Mouse (Mus musculus): ENCODE measurements around the gene Ins2.

The Ins2 gene

DNA sequence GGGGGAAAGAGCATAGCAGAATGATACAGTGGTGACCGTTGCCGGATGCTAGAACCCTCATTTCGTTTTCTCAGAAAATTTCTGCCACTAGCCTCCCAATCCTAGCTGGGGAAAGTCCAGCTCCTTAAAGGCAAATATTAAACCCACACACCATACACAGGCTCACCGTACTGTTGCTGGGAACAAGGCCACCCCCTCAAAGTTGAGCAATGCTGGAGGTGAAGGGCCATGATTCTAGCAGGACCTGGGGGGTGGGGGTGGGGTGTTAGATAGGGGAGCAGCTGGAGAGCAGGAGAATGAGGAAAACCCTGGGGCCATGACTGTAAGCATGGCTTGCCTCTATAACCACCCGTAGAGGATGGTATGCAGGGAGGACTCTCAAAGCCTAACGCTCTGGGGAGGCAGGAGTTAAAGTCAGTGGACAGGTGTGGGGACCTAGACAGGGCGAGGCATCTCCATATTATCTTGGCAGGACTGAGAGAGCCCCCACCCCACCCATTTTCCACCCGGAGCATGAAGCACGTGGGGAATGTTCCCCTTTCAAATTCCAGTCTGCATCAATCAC lies 78.6 kb downstream of the Ins2 start:
- in situ Hi-C loops (cut with MseI, MboI): loop anchor here (5.0 kb wide), 1 partner anchor 142 kb away; no protein-coding TSS in a partner anchor

DNA sequence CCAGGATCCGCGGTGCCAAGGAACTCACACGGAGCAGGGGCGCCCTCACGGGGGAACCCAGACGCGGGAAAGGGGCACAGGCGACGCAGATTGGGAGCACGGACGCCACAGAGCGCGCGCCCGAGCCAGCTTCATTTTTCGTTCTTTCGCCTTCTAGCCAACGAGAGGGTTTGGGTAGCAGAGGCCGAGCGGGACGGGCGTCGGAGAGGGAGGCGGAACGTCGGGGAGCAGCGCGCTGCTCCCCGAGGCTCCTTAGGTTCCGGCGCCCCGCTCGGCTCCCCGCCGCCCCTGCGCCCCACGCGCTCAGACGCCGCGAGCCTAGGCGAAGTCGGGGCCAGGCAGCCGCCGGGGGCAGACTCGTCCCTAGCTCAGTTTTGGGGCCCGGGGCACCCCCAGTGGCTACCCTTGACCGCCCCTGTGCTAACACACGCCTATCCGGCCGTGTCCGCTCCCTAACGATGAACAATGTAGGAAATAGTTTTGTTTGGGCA lies 79.2 kb downstream of the Ins2 start:
- in situ Hi-C loops (cut with MseI, MboI): loop anchor here (5.0 kb wide), 1 partner anchor 142 kb away; no protein-coding TSS in a partner anchor

DNA sequence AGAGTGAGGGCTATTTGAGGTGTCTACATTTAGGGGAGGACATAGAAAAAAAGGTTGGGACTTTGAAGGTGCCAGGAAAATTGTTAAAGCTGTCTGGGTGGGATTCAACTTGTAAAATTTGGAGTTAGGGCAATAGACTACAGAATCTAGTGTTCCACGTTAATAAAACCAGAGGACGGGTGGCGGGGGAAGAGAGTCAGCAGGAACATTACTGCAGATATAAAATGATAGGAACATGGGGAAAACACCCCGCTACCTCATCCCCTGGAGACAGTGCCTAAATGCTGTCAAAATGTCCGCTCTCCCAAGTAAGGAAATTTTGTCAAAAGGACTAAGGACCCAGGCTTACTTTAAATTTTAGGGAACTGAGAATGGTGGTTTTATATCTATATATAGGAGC lies 80.0 kb downstream of the Ins2 start:
- in situ Hi-C loops (cut with MseI, MboI): loop anchor here (5.0 kb wide), 1 partner anchor 141 kb away; no protein-coding TSS in a partner anchor

DNA sequence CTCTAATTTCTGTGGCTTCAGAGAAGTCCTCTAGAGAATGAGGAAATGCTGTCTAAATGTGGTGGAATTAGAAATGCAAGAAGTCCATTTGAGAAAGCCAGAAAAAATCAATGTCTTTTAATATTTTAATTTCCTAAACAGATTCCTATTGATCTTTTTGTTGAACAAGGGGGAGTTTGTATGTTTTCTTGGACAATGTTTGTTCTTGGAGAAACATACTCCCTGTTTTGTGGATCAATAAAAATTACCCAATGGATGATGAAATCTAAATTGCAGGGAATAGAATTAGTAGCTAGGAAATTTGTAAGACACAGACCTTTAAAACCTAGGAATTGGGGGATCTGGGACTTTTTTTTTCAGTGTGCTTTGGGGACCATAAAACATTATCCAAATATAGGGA lies 81.4 kb downstream of the Ins2 start:
- in situ Hi-C loops (cut with MseI, MboI): loop anchor here (5.0 kb wide), 1 partner anchor 140 kb away; no protein-coding TSS in a partner anchor

DNA sequence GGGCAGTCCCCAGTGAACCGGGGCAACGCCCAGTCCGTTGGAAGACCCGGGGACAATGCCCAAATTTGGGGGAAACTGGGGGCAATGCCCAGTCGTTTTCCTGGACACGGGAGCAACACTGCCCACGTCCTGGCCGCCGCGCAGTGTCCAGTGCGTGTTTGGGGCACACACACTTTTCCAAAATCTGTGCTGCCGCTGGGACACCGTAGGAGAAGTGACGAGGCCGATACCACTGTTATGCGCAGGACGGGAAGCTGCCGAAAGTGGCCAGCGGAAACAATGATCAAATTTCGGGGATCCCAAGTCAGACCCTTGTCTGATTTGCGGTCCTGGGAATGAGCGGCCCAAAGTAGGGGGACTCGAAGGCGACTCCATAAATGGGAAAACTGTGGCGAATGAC lies 82.1 kb downstream of the Ins2 start:
- in situ Hi-C loops (cut with MseI, MboI): loop anchor here (5.0 kb wide), 1 partner anchor 139 kb away; no protein-coding TSS in a partner anchor

DNA sequence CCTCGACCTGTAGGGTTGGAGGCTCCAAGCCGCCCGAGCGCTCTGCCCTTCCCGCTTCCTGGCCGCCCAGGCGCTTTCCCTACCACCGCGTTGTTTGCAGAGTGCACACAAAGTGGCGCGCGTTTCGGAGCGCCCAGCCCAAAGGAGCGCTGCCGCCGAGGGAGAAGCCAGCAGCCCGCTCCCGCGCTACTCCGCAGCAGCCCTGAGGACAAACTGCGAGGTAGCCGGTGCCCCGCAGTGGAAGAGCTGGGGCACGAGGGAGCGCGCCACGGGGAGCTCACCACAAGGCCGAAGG lies 82.6 kb downstream of the Ins2 start:
- in situ Hi-C loops (cut with MseI, MboI): loop anchor here (5.0 kb wide), 1 partner anchor 138 kb away; no protein-coding TSS in a partner anchor

DNA sequence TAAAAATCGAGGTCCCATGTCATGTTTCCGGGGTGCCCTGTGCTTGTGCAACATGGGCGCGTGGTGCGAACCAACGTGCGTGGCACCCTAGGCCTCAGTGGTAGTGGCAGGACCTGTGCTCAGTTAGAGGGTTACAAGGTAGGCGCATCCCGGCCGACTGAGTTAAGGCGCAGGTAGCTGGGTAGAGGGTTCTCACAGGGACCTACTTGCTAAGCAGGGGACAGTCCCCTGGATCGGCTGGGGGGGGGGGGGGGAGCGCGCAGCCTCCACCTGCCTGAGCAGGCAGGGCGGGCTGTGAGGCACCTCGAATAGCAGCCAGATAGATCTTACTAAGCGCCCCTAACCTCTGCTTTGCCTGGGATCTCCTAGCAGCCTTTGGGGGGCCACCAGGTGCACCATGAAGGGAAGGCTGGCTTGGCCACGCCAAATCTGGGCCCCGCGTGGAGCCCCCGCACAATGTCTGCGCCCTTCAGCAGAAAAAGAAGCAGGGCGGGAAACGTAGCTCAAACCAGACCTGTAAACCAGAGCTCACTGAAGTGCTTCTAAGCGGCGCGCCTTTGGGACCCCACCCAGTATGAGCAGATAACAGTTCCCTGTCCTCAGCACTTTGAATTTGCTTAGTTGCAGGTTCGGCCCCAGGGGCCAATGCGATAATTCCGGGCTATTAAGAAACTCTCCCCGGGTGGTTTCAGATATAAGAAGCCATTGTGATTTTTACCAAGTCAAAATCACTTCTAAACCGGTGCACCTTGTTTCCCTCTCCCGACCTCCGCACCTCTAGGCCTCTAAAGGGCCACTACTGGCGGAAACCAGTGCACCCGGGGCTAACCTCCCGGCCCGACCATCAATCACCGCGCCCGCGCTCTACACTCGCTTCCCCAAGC lies 83.2 kb downstream of the Ins2 start:
- in situ Hi-C loops (cut with MseI, MboI): loop anchor here (5.0 kb wide), 1 partner anchor 138 kb away; no protein-coding TSS in a partner anchor

DNA sequence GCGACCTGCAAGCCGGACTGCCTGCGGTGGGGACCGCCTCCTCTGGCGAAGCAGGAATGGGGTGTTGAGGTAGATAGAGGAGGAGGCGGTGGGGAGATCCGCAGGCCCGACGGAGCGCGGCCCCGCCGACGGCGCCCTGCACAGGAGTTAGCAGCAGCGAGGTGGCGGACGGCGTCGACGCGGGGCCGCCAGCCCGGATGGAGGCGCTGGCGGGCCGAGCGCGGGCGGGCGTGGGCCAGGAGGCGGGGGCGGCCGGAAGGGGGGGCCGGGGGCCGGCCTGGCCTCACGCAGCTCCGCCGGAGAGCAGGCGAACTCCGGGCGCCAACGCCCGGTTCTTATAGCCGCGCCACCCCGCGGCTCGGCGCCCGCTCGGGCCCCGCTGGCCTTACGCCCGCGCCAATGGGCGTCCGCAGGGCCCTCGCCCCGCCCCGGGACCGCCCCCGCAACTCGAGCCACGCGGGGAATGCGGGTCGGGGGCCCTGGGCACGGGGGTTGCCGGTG lies 84.0 kb downstream of the Ins2 start:
- in situ Hi-C loops (cut with MseI, MboI): no loop called here

DNA sequence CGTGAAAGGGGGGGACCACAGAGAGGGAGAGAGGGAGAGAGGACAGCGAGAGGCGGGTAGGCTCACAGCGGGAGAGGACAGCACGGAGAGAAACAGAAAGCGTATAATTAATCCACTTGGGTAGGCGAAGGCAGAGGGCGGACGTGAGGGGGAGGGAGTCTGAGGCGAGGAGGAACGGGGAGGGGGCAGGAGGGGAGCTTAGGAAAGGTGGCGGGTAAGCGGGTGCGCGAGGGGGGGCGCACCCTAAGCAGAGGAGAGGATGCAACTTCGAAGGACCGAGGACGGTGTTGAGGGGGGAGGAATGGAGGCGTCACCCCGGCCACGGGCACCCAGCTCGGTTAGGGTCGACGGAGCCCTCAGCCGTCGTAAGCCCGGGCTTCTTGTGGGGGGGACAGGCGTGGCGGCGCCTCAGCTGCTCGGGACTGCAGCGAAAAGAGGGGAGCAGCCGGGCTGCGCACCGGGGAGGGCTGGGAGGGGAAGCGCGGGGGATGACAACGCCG lies 84.5 kb downstream of the Ins2 start:
- in situ Hi-C loops (cut with MseI, MboI): no loop called here

DNA sequence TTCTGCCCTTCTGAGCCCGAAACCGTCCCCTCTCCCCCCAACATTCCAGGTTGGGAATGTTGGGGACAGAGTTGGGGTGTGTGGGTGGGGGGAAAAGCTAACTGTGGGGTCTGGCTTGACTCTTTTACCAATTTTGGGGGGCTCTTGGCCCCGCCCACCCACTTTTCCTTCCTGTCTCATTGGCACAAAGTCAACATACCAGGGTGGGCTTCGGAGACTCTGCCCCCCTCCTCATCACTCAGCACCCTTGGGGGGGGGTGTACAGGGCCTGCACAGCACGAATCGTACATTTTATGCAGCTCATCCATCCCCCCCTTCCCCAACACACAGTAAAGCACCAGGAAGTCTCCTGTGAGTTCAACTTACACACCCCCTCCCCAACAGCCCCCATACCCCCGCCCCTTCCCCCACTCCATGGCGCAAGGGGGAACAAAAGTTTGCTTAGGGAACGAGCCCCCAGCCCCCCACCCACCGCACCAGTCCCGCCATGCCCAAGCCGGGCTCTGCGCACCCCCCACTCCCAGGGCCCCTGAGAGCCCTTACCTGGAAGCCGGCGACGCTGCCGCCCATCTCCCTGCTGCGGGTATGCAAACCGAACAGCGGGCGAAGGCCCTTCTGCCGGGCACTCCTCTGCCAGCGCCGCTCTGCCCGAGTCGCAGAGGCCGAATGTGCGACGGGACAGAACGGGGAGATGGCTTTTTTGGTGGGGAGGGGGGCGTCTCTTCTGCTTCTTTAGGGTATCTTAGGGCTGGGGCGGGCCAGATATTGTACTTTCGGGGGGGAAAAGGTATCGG lies 85.2 kb downstream of the Ins2 start:
- in situ Hi-C loops (cut with MseI, MboI): no loop called here

DNA sequence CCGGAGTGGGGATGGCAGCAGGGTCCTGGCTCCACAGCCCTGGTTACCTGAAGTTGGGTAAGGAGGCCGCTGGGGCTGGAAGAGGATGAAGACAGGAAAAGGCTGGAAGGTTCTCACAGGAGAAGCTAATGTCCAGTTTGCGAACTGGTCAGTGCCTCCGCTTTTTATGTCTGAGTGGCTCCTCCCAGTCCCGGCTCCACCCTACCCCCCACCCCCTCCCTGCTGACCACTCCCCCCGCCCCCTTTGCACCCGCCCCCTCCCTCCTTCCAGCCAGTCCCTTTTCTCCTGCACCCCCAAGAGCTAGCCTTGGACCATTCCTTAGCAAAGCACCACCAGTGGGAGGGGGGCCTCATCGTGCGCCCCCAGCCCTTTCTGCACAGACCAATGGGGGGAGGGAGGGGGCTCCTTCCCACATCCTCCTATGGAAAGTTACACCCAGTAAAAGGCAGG lies 85.8 kb downstream of the Ins2 start:
- in situ Hi-C loops (cut with MseI, MboI): no loop called here

DNA sequence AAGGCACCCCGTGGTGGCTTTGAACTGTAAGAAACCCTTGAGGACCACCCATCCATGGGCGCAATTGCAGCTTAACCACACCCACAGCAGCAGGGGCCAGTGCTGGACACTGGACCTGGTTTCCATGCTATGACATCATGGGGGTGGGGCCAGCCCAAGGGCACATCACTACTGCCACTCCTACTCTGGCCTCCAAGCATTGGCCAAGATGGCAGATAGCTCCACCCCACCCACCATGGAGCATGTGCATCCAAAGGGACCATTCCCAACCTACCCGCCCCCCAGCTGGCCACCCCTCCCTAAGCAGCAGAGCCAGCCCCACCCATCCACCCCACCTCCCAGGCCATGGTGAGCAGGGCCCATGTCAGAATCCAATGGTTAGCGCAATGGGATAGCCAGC lies 87.1 kb downstream of the Ins2 start:
- in situ Hi-C loops (cut with MseI, MboI): no loop called here

DNA sequence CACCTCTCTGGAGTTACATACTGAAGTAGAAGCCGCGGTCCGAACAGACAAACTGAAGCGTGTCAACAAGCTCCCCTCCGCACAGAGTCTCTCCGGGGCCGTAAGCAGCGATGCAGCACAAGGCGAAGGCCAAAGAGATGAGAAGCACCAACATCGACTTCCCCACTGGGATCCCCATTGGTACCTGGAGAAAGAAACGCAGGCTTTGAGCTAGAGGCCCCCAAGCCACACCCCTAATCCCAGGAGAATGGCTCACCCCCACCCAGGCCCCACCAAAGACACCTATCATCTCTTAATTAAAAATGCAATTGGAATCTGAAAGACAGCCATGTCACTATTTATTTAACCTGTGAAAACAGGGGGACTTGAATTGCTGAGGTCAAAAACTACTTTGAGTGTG lies 87.5 kb downstream of the Ins2 start:
- in situ Hi-C loops (cut with MseI, MboI): no loop called here

DNA sequence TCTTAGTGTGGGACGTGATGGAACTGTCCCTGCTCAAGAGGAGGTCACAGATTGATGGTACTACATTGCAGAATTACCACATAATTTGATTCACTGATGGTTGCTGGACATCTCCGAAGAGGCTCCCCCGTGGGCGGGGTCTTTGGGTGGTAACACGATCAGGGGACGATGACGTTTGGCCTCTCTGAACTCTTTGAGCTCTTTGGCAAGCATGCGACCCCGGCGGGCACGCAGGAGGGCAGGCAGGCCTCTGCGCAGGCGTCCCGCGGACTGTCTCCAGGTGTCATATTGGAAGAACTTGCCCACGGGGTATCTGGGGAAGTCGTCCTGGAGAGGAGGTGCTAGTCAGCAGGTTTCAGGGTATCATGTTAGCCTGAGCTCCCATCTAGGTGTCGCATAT lies 89.5 kb downstream of the Ins2 start:
- in situ Hi-C loops (cut with MseI, MboI): no loop called here

DNA sequence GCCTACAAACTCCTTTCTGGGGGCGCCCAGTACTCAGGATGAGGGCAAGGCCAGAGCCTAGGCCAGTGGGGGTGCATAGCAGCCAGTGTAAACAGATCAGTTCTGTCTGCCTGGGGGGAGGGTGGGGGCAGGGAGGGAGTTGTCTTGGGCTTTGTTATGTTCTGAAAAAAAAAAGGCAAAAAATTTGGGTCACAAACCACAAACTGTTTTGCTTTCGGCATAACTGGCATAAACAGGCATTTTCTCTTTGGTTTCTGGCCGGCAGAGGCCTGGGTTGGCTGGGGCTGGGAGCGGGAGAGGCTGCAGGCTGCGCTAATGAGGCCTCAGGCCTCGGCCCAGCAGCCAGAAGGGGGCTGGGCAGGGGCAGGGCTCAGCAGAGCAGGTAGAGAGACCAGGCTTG lies 96.5 kb downstream of the Ins2 start:
- in situ Hi-C loops (cut with MseI, MboI): no loop called here

DNA sequence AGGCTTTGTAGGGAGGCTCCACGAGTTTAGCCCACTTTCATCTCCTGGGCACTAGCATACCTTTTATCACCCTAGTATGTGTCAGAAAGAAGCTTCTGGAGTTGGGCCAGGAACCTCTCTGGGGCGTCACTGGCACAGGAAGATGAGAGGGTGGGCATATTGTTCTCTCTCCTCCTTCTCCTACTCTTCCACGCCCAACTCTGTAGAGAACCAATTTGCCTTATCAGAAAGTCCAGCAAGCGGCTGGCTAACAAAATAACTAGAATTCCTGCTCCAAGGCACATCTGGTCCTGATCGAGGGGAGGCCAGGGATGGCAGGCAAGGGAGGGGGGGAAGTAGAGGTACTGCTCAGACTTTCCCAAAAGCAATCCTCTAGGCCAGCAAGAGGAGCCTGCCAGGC lies 98.1 kb downstream of the Ins2 start:
- in situ Hi-C loops (cut with MseI, MboI): no loop called here

DNA sequence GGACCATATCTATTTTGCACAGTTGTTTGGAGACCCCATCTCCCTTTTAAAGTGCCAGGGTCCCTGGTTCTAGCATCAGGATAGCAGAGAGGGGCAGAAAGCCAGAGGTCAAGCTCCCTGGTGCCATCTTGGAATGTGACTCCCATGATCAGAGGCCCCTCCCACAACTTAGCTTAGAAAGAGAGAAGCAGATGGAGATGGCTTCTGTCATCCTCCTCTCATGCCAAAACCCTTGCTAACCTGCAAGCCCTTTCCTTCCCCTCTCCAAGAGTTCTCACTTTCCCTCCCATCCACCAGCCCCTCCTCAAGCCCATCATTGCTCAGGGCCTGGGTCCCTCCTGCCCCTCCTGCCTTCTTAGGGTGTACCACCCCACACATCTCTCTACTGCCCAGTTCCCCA lies 107.0 kb downstream of the Ins2 start:
- in situ Hi-C loops (cut with MseI, MboI): no loop called here

DNA sequence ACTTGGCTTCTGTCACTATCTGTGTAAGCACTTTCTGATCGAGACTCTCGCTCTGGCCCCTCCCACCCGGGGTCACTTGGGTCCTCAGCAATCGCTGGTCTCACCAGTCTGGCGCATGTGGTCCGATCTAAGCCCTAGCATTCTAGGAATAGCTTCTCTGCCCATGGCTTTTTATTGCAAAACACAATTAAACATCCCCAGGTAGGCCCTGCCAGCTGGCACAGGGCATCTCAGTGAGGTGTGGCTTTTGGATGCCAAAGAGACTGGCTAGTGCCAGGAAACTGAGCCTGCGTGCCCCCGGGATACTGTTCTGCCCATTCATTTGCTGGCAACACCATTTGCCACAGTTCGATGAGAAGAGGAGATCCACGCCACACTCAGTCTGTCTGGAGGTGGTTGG lies 112.5 kb downstream of the Ins2 start:
- in situ Hi-C loops (cut with MseI, MboI): no loop called here

DNA sequence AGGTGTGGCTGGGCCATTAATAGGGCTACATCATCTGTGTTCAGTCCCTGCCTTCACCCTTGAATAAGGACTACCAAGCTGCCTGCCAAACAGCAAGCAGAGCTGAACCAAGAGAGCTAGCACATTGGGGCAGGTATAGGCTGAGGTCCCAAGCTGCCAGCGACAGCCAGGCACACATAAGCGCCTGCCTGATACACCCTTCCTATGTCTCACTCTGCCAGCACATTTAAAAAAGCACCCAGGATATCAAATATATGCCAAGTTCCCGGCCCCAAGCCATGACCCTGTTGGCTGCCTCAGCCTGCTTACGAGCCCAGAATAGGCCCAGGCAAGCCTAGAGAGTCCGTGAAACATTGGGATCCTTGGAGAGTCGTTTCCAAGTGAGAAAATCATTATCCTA lies 113.4 kb downstream of the Ins2 start:
- in situ Hi-C loops (cut with MseI, MboI): no loop called here
